Mouse (Mus musculus) lung, embryonic 14.5 days (tissue): ENCODE results near the gene Mctp1. TPM values are rescaled to one million over a fixed set of nuclear protein-coding genes. Genes with fewer than 3 reads are reported as not detected.
A peak's percentile ranks its signal among the peaks of the same experiment; 100 is the strongest.
"Not testable (repeated sequence)": the region's sequence is repeated elsewhere in the genome, so short reads cannot be mapped to it uniquely, and the experiment has no call there.

Experiments used
- ATAC-seq: fragments of 200-750 bp; cut with Nextera tagmentation; 2 replicates; pipeline ENCODE4 v1.8.0; 2017; ENCODE audit warnings: mild to moderate bottlenecking, moderate TSS enrichment, moderate library complexity; ENCODE audit not compliant: insufficient read depth
- DNase-seq: peaks from one replicate; pipeline ENCODE4 v3.0.0-alpha.2; 2015
- H3K27ac ChIP-seq: fragments of 300-500 bp; sonication (generic); 2 replicates; pipeline ENCODE4 v1.5.1; 2014; ENCODE audit warnings: low read depth, mild to moderate bottlenecking, moderate library complexity
- H3K27me3 ChIP-seq: fragments of 300-500 bp; sonication (generic); 2 replicates; pipeline ENCODE4 v1.6.1; 2014; ENCODE audit warnings: low read length, control low read depth; ENCODE audit not compliant: insufficient read depth
- H3K36me3 ChIP-seq: fragments of 300-500 bp; sonication (generic); 2 replicates; pipeline ENCODE4 v1.6.1; 2014; ENCODE audit warnings: control low read depth; ENCODE audit not compliant: insufficient read depth
- H3K4me1 ChIP-seq: fragments of 300-500 bp; sonication (generic); 2 replicates; pipeline ENCODE4 v1.6.1; 2014; ENCODE audit warnings: antibody characterized with exemption, control low read depth; ENCODE audit not compliant: insufficient read depth
- H3K4me2 ChIP-seq: fragments of 300-500 bp; sonication (generic); 2 replicates; pipeline ENCODE4 v1.6.1; 2014; ENCODE audit warnings: mild to moderate bottlenecking
- H3K4me3 ChIP-seq: fragments of 300-500 bp; sonication (generic); 2 replicates; pipeline ENCODE4 v1.5.1; 2014; ENCODE audit warnings: low read depth, low read length
- H3K9ac ChIP-seq: fragments of 300-500 bp; sonication (generic); 2 replicates; pipeline ENCODE4 v1.6.1; 2014
- H3K9me3 ChIP-seq: fragments of 300-500 bp; sonication (generic); 2 replicates; pipeline ENCODE4 v1.6.1; 2016; ENCODE audit warnings: low read depth, low read length, control low read depth
- CTCF ChIP-seq: IDR thresholded peaks from 2 replicates; pipeline ENCODE4 v1.5.1; 2016; ENCODE audit warnings: antibody characterized with exemption, low read depth
- WGBS: fragments of 180-500 bp; shearing (Covaris S2); extraction: QIAGEN DNeasy Blood & Tissue Kit; methylation state at CpG from one replicate; pipeline ENCODE4 v1.1.7; 2014; 5-methylcytosine and 5-hydroxymethylcytosine counted together
- polyA plus RNA-seq: library from polyadenylated mRNA; unstranded; fragments of >200 nt; fragmentation: Nextera tagmentation; extraction: Ambion mirVana; gene quantifications from 2 replicates; pipeline ENCODE4 v1.2.1, GENCODE M21; 2014

Gene Mctp1
- polyA plus RNA-seq, 1 experiment from 2014 or later, result 0.82 TPM

GRCm38 (mm10) chr13:76927875-76928440 is 543.6 kb downstream of the Mctp1 start:
- no peak for ATAC-seq
- TF ChIP-seq CTCF, result no peak
- no peak for DNase-seq
- no peak overlapping the region for H3K4me2 ChIP-seq
- no peak overlapping the region for H3K27ac ChIP-seq
- 56% methylated on average over 5 of the region's 5 CpGs for WGBS
- no peaks in the 10 kb centered on the region for H3K9me3 ChIP-seq
- H3K27me3 ChIP-seq, result no peaks in the 10 kb centered on the region
- no peak overlapping the region for H3K9ac ChIP-seq
- no peak overlapping the region for H3K4me3 ChIP-seq
- H3K4me1 ChIP-seq, result no peaks in the 10 kb centered on the region
- no peaks in the 10 kb centered on the region for H3K36me3 ChIP-seq

GRCm38 (mm10) chr13:76929152-76929551 is 544.8 kb downstream of the Mctp1 start:
- H3K36me3 ChIP-seq, result no peaks in the 10 kb centered on the region
- ATAC-seq, result no peak
- WGBS, result 77% methylated on average over 3 of the region's 3 CpGs

DNA sequence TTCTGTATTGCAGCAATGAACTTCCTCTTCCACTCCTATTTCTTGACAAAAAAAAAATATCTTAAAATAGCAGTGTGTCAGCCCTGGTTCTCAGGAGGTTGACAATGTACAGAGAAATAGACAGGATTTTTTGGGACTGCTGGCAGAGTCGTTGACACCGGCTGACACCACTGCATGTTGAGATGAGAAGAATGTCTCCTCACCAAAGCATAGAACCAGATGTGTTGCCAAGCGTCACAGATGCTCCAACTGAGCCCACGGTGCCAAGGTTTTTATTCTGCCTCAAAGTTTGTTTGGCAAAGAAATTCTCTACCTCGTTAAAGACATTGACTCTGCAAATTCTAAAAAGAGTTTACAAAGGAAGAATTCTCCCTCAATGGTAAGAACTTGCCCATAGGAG is 548.6 kb downstream of the Mctp1 start:
- no peak for ATAC-seq
- no peaks in the 10 kb centered on the region for H3K27me3 ChIP-seq
- no peaks in the 10 kb centered on the region for H3K4me1 ChIP-seq
- no peak overlapping the region for H3K4me3 ChIP-seq
- TF ChIP-seq CTCF, result no peak
- no peak overlapping the region for H3K27ac ChIP-seq
- H3K9me3 ChIP-seq, result no peaks in the 10 kb centered on the region
- DNase-seq, result no peak
- H3K4me2 ChIP-seq, result no peak overlapping the region
- 62% methylated on average over 5 of the region's 5 CpGs for WGBS
- no peaks in the 10 kb centered on the region for H3K36me3 ChIP-seq
- no peak overlapping the region for H3K9ac ChIP-seq

More at GRCm38 (mm10) chr13:76929152-76929551, 544.8 kb downstream of the Mctp1 start:
- TF ChIP-seq CTCF, result no peak
- Histone ChIP-seq H3K4me3 (no peak overlapping the region), H3K4me1 (no peaks in the 10 kb centered on the region), H3K9me3 (no peaks in the 10 kb centered on the region), H3K9ac (no peak overlapping the region), H3K4me2 (no peak overlapping the region), H3K27me3 (no peaks in the 10 kb centered on the region), H3K27ac (no peak overlapping the region)
- no peak for DNase-seq

- no peaks in the 10 kb centered on the region for H3K36me3 ChIP-seq
- ATAC-seq, result no peak
- H3K4me2 ChIP-seq, result no peak overlapping the region
Observed at GRCm38 (mm10) chr13:76949234-76949633, 564.9 kb downstream of the Mctp1 start.

DNA sequence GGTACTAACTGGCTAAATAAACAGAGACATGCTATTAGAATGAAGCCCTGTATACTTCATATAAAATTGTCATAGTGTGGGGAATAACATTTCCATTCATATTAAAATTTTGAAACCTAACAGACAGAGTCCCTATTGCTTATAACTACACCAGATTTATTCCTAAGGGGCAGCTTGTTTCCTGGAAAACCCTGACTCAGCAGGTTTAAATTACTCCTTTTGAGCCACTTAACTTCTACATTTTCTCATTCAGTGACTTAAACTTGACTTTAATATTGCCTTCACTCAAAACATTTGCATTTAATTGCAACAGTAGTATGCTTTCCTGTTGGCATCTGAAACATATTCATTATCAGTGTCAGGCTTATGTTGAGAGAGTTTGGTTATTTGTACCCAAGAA is 583.3 kb downstream of the Mctp1 start:
- no peaks in the 10 kb centered on the region for H3K27me3 ChIP-seq
- no peak overlapping the region for H3K4me2 ChIP-seq
- TF ChIP-seq CTCF, result no peak
- H3K36me3 ChIP-seq, result no peaks in the 10 kb centered on the region
- no peak overlapping the region for H3K27ac ChIP-seq
- H3K4me3 ChIP-seq, result no peak overlapping the region
- DNase-seq, result no peak
- no peaks in the 10 kb centered on the region for H3K4me1 ChIP-seq
- no peaks in the 10 kb centered on the region for H3K9me3 ChIP-seq
- no peak overlapping the region for H3K9ac ChIP-seq
- no peak for ATAC-seq

More at GRCm38 (mm10) chr13:76949234-76949633, 564.9 kb downstream of the Mctp1 start:
- no peak for DNase-seq
- Histone ChIP-seq H3K27me3 (no peaks in the 10 kb centered on the region), H3K27ac (no peak overlapping the region), H3K9me3 (no peaks in the 10 kb centered on the region), H3K9ac (no peak overlapping the region), H3K4me3 (no peak overlapping the region), H3K4me1 (no peaks in the 10 kb centered on the region)
- no peak for TF ChIP-seq CTCF

GRCm38 (mm10) chr13:76969386-76969785 is 585.1 kb downstream of the Mctp1 start:
- H3K4me1 ChIP-seq, result no peaks in the 10 kb centered on the region
- H3K27me3 ChIP-seq, result no peaks in the 10 kb centered on the region
- H3K9ac ChIP-seq, result no peak overlapping the region
- H3K9me3 ChIP-seq, result no peaks in the 10 kb centered on the region
- 1% methylated on average over 2 of the region's 2 CpGs for WGBS
- no peak overlapping the region for H3K27ac ChIP-seq
- no peak for ATAC-seq
- H3K36me3 ChIP-seq, result no peaks in the 10 kb centered on the region
- no peak overlapping the region for H3K4me2 ChIP-seq
- DNase-seq, result peak; percentile 86
- H3K4me3 ChIP-seq, result no peak overlapping the region
- TF ChIP-seq CTCF, result peak; percentile 83

GRCm38 (mm10) chr13:76971046-76971445 is 586.7 kb downstream of the Mctp1 start:
- H3K9ac ChIP-seq, H3K9me3 ChIP-seq, H3K4me2 ChIP-seq, ATAC-seq, H3K27me3 ChIP-seq, H3K27ac ChIP-seq, H3K4me3 ChIP-seq, DNase-seq, H3K4me1 ChIP-seq, H3K36me3 ChIP-seq: not testable (repeated sequence)
- WGBS, result 87% methylated on average over 3 of the region's 3 CpGs

DNA sequence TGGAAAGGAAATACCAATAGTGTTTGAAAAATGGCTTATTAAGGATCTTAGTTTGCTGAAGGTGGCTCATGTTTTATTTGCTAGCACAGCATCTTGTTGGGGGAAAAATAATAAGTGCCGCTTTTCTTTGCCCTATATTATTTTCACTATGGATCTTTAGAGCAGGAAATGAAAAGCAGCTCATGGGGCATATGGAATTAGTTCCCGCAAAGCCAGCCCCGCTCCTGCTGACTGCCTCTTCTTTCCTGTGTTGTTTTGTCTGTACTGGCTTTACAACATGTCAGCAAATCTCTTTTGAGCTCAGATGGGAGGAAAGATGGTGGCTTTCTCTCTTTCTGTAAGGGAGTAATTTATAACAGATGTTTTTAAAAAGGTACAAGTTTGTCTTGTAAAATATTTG is 618.3 kb downstream of the Mctp1 start:
- no peaks in the 10 kb centered on the region for H3K36me3 ChIP-seq
- no peak overlapping the region for H3K4me2 ChIP-seq
- no peaks in the 10 kb centered on the region for H3K27me3 ChIP-seq
- no peak for ATAC-seq
- no peak overlapping the region for H3K4me3 ChIP-seq
- no peak for DNase-seq
- TF ChIP-seq CTCF, result no peak
- H3K27ac ChIP-seq, result no peak overlapping the region
- no peak overlapping the region for H3K9ac ChIP-seq
- 75% methylated on average over 3 of the region's 3 CpGs for WGBS
- H3K4me1 ChIP-seq, result no peaks in the 10 kb centered on the region
- H3K9me3 ChIP-seq, result no peaks in the 10 kb centered on the region
